Mouse (Mus musculus): ENCODE results near the gene Mkrn2os. TPM values are rescaled to one million over a fixed set of nuclear protein-coding genes. Genes with fewer than 3 reads are reported as not detected.

The Mkrn2os gene
- polyA plus RNA-seq, 1 experiment: 113 TPM

GRCm38 (mm10) chr6:115565479-115566045 is 26.8 kb downstream of the Mkrn2os start:
- TF ChIP-seq POLR2A (IDR thresholded peaks at IDR 0.05; ENCODE audit: low read depth, low read length): no peak
- no peak for TF ChIP-seq CTCF (IDR thresholded peaks at IDR 0.05; ENCODE audit: extremely low read depth, insufficient read length, insufficient replicate concordance, low read depth, low read length)
- Histone ChIP-seq H3K4me3 (ENCODE audit: low read depth, low read length) (no peak overlapping the region), H3K36me3 (ENCODE audit: control insufficient read depth, insufficient read depth, low read length) (peaks cover 10% of the 10 kb centered on the region), H3K27ac (ENCODE audit: insufficient read depth, low read depth, low read length) (no peak overlapping the region), H3K4me1 (ENCODE audit: control insufficient read depth, insufficient read depth, insufficient read length, low read length) (no peaks in the 10 kb centered on the region), H3K27me3 (ENCODE audit: control insufficient read depth, insufficient read depth, low read length) (no peaks in the 10 kb centered on the region)
- 87% methylated on average over 6 of the region's 6 CpGs for whole genome bisulfite sequencing

GRCm38 (mm10) chr6:115559651-115560632 is 32.4 kb downstream of the Mkrn2os start:
- WGBS: 77% methylated on average over 21 of the region's 21 CpGs
- Histone ChIP-seq H3K4me3 (ENCODE audit: low read depth, low read length) (no peak overlapping the region), H3K4me1 (ENCODE audit: control insufficient read depth, insufficient read depth, insufficient read length, low read length) (no peaks in the 10 kb centered on the region; the same call in 1 of the 2 replicates), H3K36me3 (ENCODE audit: control insufficient read depth, insufficient read depth, low read length) (peaks cover 9% of the 10 kb centered on the region), H3K27ac (ENCODE audit: insufficient read depth, low read depth, low read length) (no peak overlapping the region), H3K27me3 (ENCODE audit: control insufficient read depth, insufficient read depth, low read length) (no peaks in the 10 kb centered on the region)
- no peak for TF ChIP-seq POLR2A (IDR thresholded peaks at IDR 0.05; ENCODE audit: low read depth, low read length)
- no peak for TF ChIP-seq CTCF (IDR thresholded peaks at IDR 0.05; ENCODE audit: extremely low read depth, insufficient read length, insufficient replicate concordance, low read depth, low read length)

- Histone ChIP-seq H3K4me3 (ENCODE audit: low read depth, low read length) (no peak overlapping the region), H3K27ac (ENCODE audit: insufficient read depth, low read depth, low read length) (no peak overlapping the region), H3K27me3 (ENCODE audit: control insufficient read depth, insufficient read depth, low read length) (no peaks in the 10 kb centered on the region), H3K4me1 (ENCODE audit: control insufficient read depth, insufficient read depth, insufficient read length, low read length) (no peaks in the 10 kb centered on the region; the same call in 1 of the 2 replicates), H3K36me3 (ENCODE audit: control insufficient read depth, insufficient read depth, low read length) (peaks cover 7% of the 10 kb centered on the region)
- no peak for TF ChIP-seq CTCF (IDR thresholded peaks at IDR 0.05; ENCODE audit: extremely low read depth, insufficient read length, insufficient replicate concordance, low read depth, low read length)
- TF ChIP-seq POLR2A (IDR thresholded peaks at IDR 0.05; ENCODE audit: low read depth, low read length): no peak
- 66% methylated on average over 2 of the region's 2 CpGs for WGBS
Measured at GRCm38 (mm10) chr6:115558176-115558575, 34.2 kb downstream of the Mkrn2os start.

- no peaks in the 10 kb centered on the region for H3K27me3 ChIP-seq (ENCODE audit: control insufficient read depth, insufficient read depth, low read length)
- no peak for TF ChIP-seq POLR2A (IDR thresholded peaks at IDR 0.05; ENCODE audit: low read depth, low read length)
- no peaks in the 10 kb centered on the region; the same call in 1 of the 2 replicates for H3K4me1 ChIP-seq (ENCODE audit: control insufficient read depth, insufficient read depth, insufficient read length, low read length)
- WGBS: 64% methylated on average over 5 of the region's 5 CpGs
- H3K4me3 ChIP-seq (ENCODE audit: low read depth, low read length): no peak overlapping the region
- no peak overlapping the region for H3K27ac ChIP-seq (ENCODE audit: insufficient read depth, low read depth, low read length)
- H3K36me3 ChIP-seq (ENCODE audit: control insufficient read depth, insufficient read depth, low read length): peaks cover 9% of the 10 kb centered on the region
Measured at GRCm38 (mm10) chr6:115555485-115555884, 36.9 kb downstream of the Mkrn2os start.

GRCm38 (mm10) chr6:115546276-115546675 is 46.1 kb downstream of the Mkrn2os start:
- 82% methylated on average over 5 of the region's 5 CpGs for WGBS
- Histone ChIP-seq H3K36me3 (ENCODE audit: control insufficient read depth, insufficient read depth, low read length) (peaks cover 6% of the 10 kb centered on the region), H3K27ac (ENCODE audit: insufficient read depth, low read depth, low read length) (no peak overlapping the region), H3K27me3 (ENCODE audit: control insufficient read depth, insufficient read depth, low read length) (no peaks in the 10 kb centered on the region), H3K4me3 (ENCODE audit: low read depth, low read length) (no peak overlapping the region), H3K4me1 (ENCODE audit: control insufficient read depth, insufficient read depth, insufficient read length, low read length) (peaks cover 10% of the 10 kb centered on the region; the same call in 1 of the 2 replicates)
- TF ChIP-seq CTCF (IDR thresholded peaks at IDR 0.05; ENCODE audit: extremely low read depth, insufficient read length, insufficient replicate concordance, low read depth, low read length) (peak; percentile 41; the same call in 1 of the 2 replicates), POLR2A (IDR thresholded peaks at IDR 0.05; ENCODE audit: low read depth, low read length) (no peak)

GRCm38 (mm10) chr6:115544442-115544970 is 47.9 kb downstream of the Mkrn2os start, which contains the start of gene Tsen2:
Tsen2 (plus strand) TSS chr6:115544664.
- WGBS: under 1% methylated on average over 38 of the region's 38 CpGs
- H3K36me3 ChIP-seq (ENCODE audit: control insufficient read depth, insufficient read depth, low read length): peaks cover 5% of the 10 kb centered on the region
- H3K27ac ChIP-seq (ENCODE audit: insufficient read depth, low read depth, low read length): peak within 1 kb of the TSS; percentile 28
- no peaks in the 10 kb centered on the region for H3K27me3 ChIP-seq (ENCODE audit: control insufficient read depth, insufficient read depth, low read length)
- TF ChIP-seq CTCF (IDR thresholded peaks at IDR 0.05; ENCODE audit: extremely low read depth, insufficient read length, insufficient replicate concordance, low read depth, low read length): no peak
- TF ChIP-seq POLR2A (IDR thresholded peaks at IDR 0.05; ENCODE audit: low read depth, low read length): peak; percentile 18; the same call in 1 of the 2 replicates
- peak within 1 kb of the TSS; percentile 80 for H3K4me3 ChIP-seq (ENCODE audit: low read depth, low read length)
- peaks cover 15% of the 10 kb centered on the region; the same call in 1 of the 2 replicates for H3K4me1 ChIP-seq (ENCODE audit: control insufficient read depth, insufficient read depth, insufficient read length, low read length)

- Histone ChIP-seq H3K36me3 (ENCODE audit: control insufficient read depth, insufficient read depth, low read length) (no peaks in the 10 kb centered on the region), H3K4me3 (ENCODE audit: low read depth, low read length) (no peak overlapping the region), H3K27me3 (ENCODE audit: control insufficient read depth, insufficient read depth, low read length) (no peaks in the 10 kb centered on the region), H3K4me1 (ENCODE audit: control insufficient read depth, insufficient read depth, insufficient read length, low read length) (peaks cover 23% of the 10 kb centered on the region), H3K27ac (ENCODE audit: insufficient read depth, low read depth, low read length) (no peak overlapping the region)
- WGBS: 57% methylated on average over 3 of the region's 3 CpGs
- TF ChIP-seq POLR2A (IDR thresholded peaks at IDR 0.05; ENCODE audit: low read depth, low read length) (no peak), CTCF (IDR thresholded peaks at IDR 0.05; ENCODE audit: extremely low read depth, insufficient read length, insufficient replicate concordance, low read depth, low read length) (no peak)
Measured at GRCm38 (mm10) chr6:115542341-115542740, 50.0 kb downstream of the Mkrn2os start.

Measured in small intestine, adult 2 months (tissue).